In the genomic region with DNA sequence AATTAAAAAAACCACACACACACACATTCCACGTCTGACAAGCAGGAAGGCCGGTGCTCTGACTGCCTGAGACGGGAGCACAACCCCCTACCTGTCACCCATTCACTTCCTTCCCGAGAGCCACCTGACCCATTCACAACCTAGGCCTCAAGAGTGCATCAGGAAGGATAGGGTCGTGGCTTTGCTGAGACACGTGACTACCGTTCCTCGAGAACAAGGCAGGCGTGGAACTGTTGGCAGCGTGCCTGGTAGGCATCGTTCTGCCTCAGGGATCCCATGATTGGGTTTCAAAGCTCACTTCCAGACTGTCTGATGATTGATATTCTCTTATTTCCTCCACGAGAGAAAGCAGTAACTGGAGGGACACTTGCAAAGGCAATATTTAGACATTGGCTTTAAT, we compare ENCODE assay signal across 18 mouse cellular contexts. TPM values are rescaled to one million over a fixed set of nuclear protein-coding genes. Genes with fewer than 3 reads are reported as not detected.
DNase-seq lines count a peak whose midpoint lies in the region; ATAC-seq lines count a peak whose summit lies in the region.
"Had no signal": no experiment of that assay in that cellular context is flagged by ENCODE, and none has a peak within 500 bp of the region (broad histone marks: within the 10 kb centered on the region; RNA-seq: fewer than 3 reads in every experiment).

No protein-coding gene starts in this region.

- H3K36me3 ChIP-seq in forebrain, embryonic 14.5 days (ENCODE audit: control insufficient read depth, insufficient read depth, low read length): no peaks in the 10 kb centered on the region
- no peaks in the 10 kb centered on the region for H3K36me3 ChIP-seq in forebrain, embryonic 12.5 days (replicated peaks)
- peaks cover 5% of the 10 kb centered on the region; the same call in 1 of the 2 replicates for H3K36me3 ChIP-seq in neural tube, embryonic 13.5 days
- H3K36me3 ChIP-seq: limb, embryonic 12.5 days had no signal

- H3K27me3 ChIP-seq in forebrain, embryonic 14.5 days (replicated peaks; ENCODE audit: control insufficient read depth, insufficient read depth, low read length): peaks cover 6% of the 10 kb centered on the region; the same call in 1 of the 2 replicates
- H3K27me3 ChIP-seq in forebrain, embryonic 12.5 days: peaks cover 24% of the 10 kb centered on the region
- H3K27me3 ChIP-seq in neural tube, embryonic 13.5 days: peaks cover 28% of the 10 kb centered on the region

- H3K4me3 ChIP-seq in forebrain, embryonic 14.5 days (ENCODE audit: low read depth, low read length): no peak overlapping the region
- no peak overlapping the region for H3K4me3 ChIP-seq in forebrain, embryonic 12.5 days (replicated peaks)
- no peak overlapping the region for H3K4me3 ChIP-seq in neural tube, embryonic 13.5 days
- H3K4me3 ChIP-seq: erythroblast, embryonic 14.5 days; heart, embryonic 13.5 days; limb, embryonic 12.5 days had no signal

- intact Hi-C loops in left cerebral cortex, postnatal 25 days (cut with DNase I): no loop called here

- no peak overlapping the region for H3K9ac ChIP-seq in forebrain, embryonic 14.5 days (ENCODE audit: low read length)
- no peak overlapping the region for H3K9ac ChIP-seq in forebrain, embryonic 12.5 days
- no peak overlapping the region for H3K9ac ChIP-seq in neural tube, embryonic 13.5 days
- H3K9ac ChIP-seq: heart, embryonic 13.5 days; limb, embryonic 12.5 days; liver, embryonic 14.5 days had no signal

- no peak for ATAC-seq in forebrain, embryonic 14.5 days
- ATAC-seq in forebrain, embryonic 12.5 days (ENCODE audit: low FRiP score): no peak
- 0 out of 2 replicates have a peak, but pooled peaks have one; percentile 21 for ATAC-seq in neural tube, embryonic 13.5 days (ENCODE audit: low read depth)
- ATAC-seq in hematopoietic stem cell, adult 5-6 weeks (replicated peaks in 1 of 2; ENCODE audit: insufficient read depth in 1 of 2, low FRiP score in 2 of 2, low TSS enrichment in 1 of 2, low read depth in 1 of 2, poor library complexity in 2 of 2, severe bottlenecking in 2 of 2): peak; percentile 41 to 46; a peak in 2 of 4 replicates
- no peak for ATAC-seq in inflammation-experienced regulatory T-cells, adult 6 months
- ATAC-seq: forebrain, embryonic 16.5 days had no signal

- WGBS in forebrain, embryonic 14.5 days: 37% methylated on average over 12 of the region's 12 CpGs
- 63% methylated on average over 12 of the region's 12 CpGs for WGBS in forebrain, embryonic 12.5 days
- WGBS in neural tube, embryonic 13.5 days: 57% methylated on average over 12 of the region's 12 CpGs

- peak; percentile 50 for DNase-seq in forebrain, embryonic 14.5 days (ENCODE audit: low spot score)
- DNase-seq in neural tube, embryonic 10.5 days (ENCODE audit: extremely low spot score, low spot score): no peak
- peak; percentile 59 to 72 for DNase-seq in kidney, postnatal 4 days
- no peak for DNase-seq in left cerebral cortex, postnatal 25 days (ENCODE audit: low spot score in 2 of 2)
- DNase-seq: cerebellum, postnatal 36 days; heart, adult 11 months; heart, postnatal 4 days; right cerebral cortex, postnatal 4 days; thymus, postnatal 25 days had no signal

- H3K9me3 ChIP-seq in forebrain, embryonic 14.5 days (replicated peaks; ENCODE audit: control insufficient read depth, low read length): no peaks in the 10 kb centered on the region
- no peaks in the 10 kb centered on the region for H3K9me3 ChIP-seq in forebrain, embryonic 12.5 days
- H3K9me3 ChIP-seq in neural tube, embryonic 13.5 days: no peaks in the 10 kb centered on the region
- H3K9me3 ChIP-seq: heart, embryonic 13.5 days; limb, embryonic 12.5 days had no signal

- 0 out of 2 replicates have a peak, but pooled peaks cover 3% of the 10 kb centered on the region for H3K4me1 ChIP-seq in forebrain, embryonic 14.5 days (ENCODE audit: control insufficient read depth, insufficient read depth, low read length)
- no peaks in the 10 kb centered on the region for H3K4me1 ChIP-seq in forebrain, embryonic 12.5 days
- H3K4me1 ChIP-seq in neural tube, embryonic 13.5 days (replicated peaks): peaks cover 2% of the 10 kb centered on the region; the same call in 1 of the 2 replicates
- H3K4me1 ChIP-seq: limb, embryonic 12.5 days had no signal

- H3K4me2 ChIP-seq in forebrain, embryonic 14.5 days (ENCODE audit: low read length): no peak overlapping the region
- no peak overlapping the region for H3K4me2 ChIP-seq in forebrain, embryonic 12.5 days
- no peak overlapping the region for H3K4me2 ChIP-seq in neural tube, embryonic 13.5 days
- H3K4me2 ChIP-seq: heart, embryonic 13.5 days; limb, embryonic 12.5 days had no signal

- H3K27ac ChIP-seq in forebrain, embryonic 14.5 days (ENCODE audit: low read depth, low read length): no peak overlapping the region
- H3K27ac ChIP-seq in forebrain, embryonic 12.5 days: no peak overlapping the region
- no peak overlapping the region for H3K27ac ChIP-seq in neural tube, embryonic 13.5 days (replicated peaks)
- H3K27ac ChIP-seq: heart, embryonic 13.5 days; limb, embryonic 12.5 days; liver, embryonic 14.5 days had no signal

RNA-seq across cellular contexts. Expression of a gene that starts 5.8 kb away (rescaled TPM):
- 7.9 and 9.8 TPM in 2 replicates for polyA plus RNA-seq in forebrain, embryonic 14.5 days (2014; fragmentation: Nextera tagmentation; extraction: Ambion mirVana)
- polyA plus RNA-seq in forebrain, embryonic 12.5 days (2016; fragmentation: Nextera tagmentation; extraction: Ambion mirVana): 8.4 and 10.4 TPM in 2 replicates
- 5.3 and 6.5 TPM in 2 replicates for polyA plus RNA-seq in neural tube, embryonic 13.5 days (2015; fragmentation: Nextera tagmentation; extraction: Ambion mirVana)
- total RNA-seq in hematopoietic stem cell, adult 5-6 weeks (2017): 0.20 and 0.25 TPM in 2 replicates
- under 1 TPM in 1 of 3 experiments, not detected in 2; 0.08 TPM for polyA plus RNA-seq in inflammation-experienced regulatory T-cells, adult 6 months (2017; shearing (Covaris generic))
- 100 to 1,000 TPM; 100 to 101 TPM for total RNA-seq in left cerebral cortex, postnatal 25 days (2021)

Comparison
In these comparisons a context has a peak if more than half of its experiments do, and no peak if none do; other contexts are left out.
1. ATAC-seq: peak in neural tube, embryonic 13.5 days (single experiment) and hematopoietic stem cell, adult 5-6 weeks (2 of 2); none in forebrain, embryonic 14.5 days (single experiment), forebrain, embryonic 12.5 days (single experiment) and inflammation-experienced regulatory T-cells, adult 6 months (single experiment).
2. DNase-seq: peak in forebrain, embryonic 14.5 days (single experiment) and kidney, postnatal 4 days (2 of 2); none in neural tube, embryonic 10.5 days (single experiment) and left cerebral cortex, postnatal 25 days (0 of 2).